Mouse (Mus musculus) liver, adult 2 months (tissue): ENCODE data around the gene Mas1.

Experiments
- CTCF ChIP-seq: fragments of 200-500 bp; IDR thresholded peaks from 2 replicates; pipeline ENCODE4 v1.5.1; 2011; ENCODE audit warnings: low read depth, low read length, control low read depth
- POLR2A ChIP-seq: fragments of 200-500 bp; IDR thresholded peaks from 2 replicates; pipeline ENCODE4 v1.6.1; 2011; ENCODE audit warnings: low read length, control low read depth; ENCODE audit not compliant: insufficient read depth; ENCODE audit errors: extremely low read depth

DNA sequence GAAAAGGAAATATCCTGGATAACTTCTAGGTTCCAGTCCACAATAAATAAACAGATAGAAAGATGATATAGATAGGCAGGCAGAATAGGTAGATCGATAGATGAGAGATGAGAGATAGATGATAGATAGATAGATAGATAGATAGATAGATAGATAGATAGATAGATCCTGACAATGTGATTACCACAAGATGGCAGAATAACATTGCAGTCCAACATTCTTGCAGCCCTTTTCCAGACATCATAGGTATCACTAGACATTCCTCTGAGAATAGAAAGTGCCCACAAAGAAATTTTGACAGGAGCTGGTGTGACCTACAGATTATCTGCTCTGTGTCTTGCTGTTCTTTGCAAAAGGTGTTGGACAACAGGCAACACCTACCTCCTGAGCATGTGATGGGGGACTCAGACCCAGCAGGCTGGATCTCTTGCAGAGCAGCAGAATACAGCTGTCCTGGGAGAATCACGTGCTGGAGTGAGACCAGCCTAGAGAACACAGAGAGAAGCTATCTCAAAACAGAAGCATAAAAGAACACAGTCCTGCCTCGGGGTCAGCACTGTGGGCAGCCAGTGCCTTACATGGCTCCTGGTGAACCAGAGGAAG is 70.4 kb downstream of the Mas1 start:
- TF ChIP-seq CTCF (0 out of 2 replicates have a peak, but pooled peaks have one; percentile 5), POLR2A (no peak)
